Mouse (Mus musculus) c-Kit-positive CD71-positive TER-119-positive erythroid progenitor cells, embryonic 14.5 days (primary cell): Measurements from ENCODE around the gene Tchhl1.
A peak's percentile ranks its signal among the peaks of the same experiment; 100 is the strongest.
"Not testable (repeated sequence)": the region's sequence is repeated elsewhere in the genome, so short reads cannot be mapped to it uniquely, and the experiment has no call there.

Experiments
- DNase-seq: peaks from one replicate; pipeline ENCODE4 v3.0.0-alpha.2; 2013; ENCODE audit warnings: low spot score

The Tchhl1 gene

GRCm38 (mm10) chr3:93468561-93468960, at the start of gene Tchhl1:
Tchhl1 (plus strand) TSS chr3:93468754.
- no peak for DNase-seq

GRCm38 (mm10) chr3:93431673-93432072, 36.9 kb upstream of the Tchhl1 start:
- DNase-seq, result no peak

- no peak for DNase-seq
Measured at GRCm38 (mm10) chr3:93442030-93442429, 26.5 kb upstream of the Tchhl1 start, which contains the start of gene Tchh. Tchh (plus strand) TSS chr3:93442330.

- no peak for DNase-seq
Measured at GRCm38 (mm10) chr3:93443501-93444101, 25.0 kb upstream of the Tchhl1 start.

GRCm38 (mm10) chr3:93444343-93445164, 24.0 kb upstream of the Tchhl1 start:
- no peak for DNase-seq

- no peak for DNase-seq
Measured at GRCm38 (mm10) chr3:93445165-93445705, 23.3 kb upstream of the Tchhl1 start.

GRCm38 (mm10) chr3:93446128-93446755, 22.3 kb upstream of the Tchhl1 start:
- no peak for DNase-seq

- DNase-seq, result not testable (repeated sequence)
Measured at GRCm38 (mm10) chr3:93446756-93447137, 21.8 kb upstream of the Tchhl1 start.

GRCm38 (mm10) chr3:93447138-93447841, 21.3 kb upstream of the Tchhl1 start:
- no peak for DNase-seq

- no peak for DNase-seq
Measured at GRCm38 (mm10) chr3:93466556-93466955, 2.0 kb upstream of the Tchhl1 start.

- no peak for DNase-seq
Measured at GRCm38 (mm10) chr3:93467130-93467529, 1.4 kb upstream of the Tchhl1 start.

GRCm38 (mm10) chr3:93469629-93470028, 1.1 kb downstream of the Tchhl1 start:
- no peak for DNase-seq

- DNase-seq, result no peak
Measured at GRCm38 (mm10) chr3:93480053-93480452, 11.5 kb downstream of the Tchhl1 start.

GRCm38 (mm10) chr3:93481982-93482616, 13.5 kb downstream of the Tchhl1 start:
- DNase-seq, result no peak

- DNase-seq, result no peak
Measured at GRCm38 (mm10) chr3:93485611-93486010, 17.1 kb downstream of the Tchhl1 start.

- no peak for DNase-seq
Measured at GRCm38 (mm10) chr3:93488541-93488940, 20.0 kb downstream of the Tchhl1 start.

- DNase-seq, result no peak
Measured at GRCm38 (mm10) chr3:93492176-93492575, 23.6 kb downstream of the Tchhl1 start.

- DNase-seq, result peak; percentile 36
Measured at GRCm38 (mm10) chr3:93493992-93494391, 25.4 kb downstream of the Tchhl1 start.

GRCm38 (mm10) chr3:93494774-93495173, 26.2 kb downstream of the Tchhl1 start:
- DNase-seq, result not testable (repeated sequence)

- DNase-seq, result no peak
Measured at GRCm38 (mm10) chr3:93497131-93497530, 28.6 kb downstream of the Tchhl1 start.

GRCm38 (mm10) chr3:93499129-93499528, 30.6 kb downstream of the Tchhl1 start:
- DNase-seq, result no peak
